Mouse (Mus musculus) right cerebral cortex, postnatal 36 days (tissue): ENCODE measurements at regions not wholly inside any gene's neighbourhood (a gene's known extent, or its start where the extent isn't known, plus 50 kb on each side); places are given as distances from the start of the nearest gene placed in this dataset.

Source experiments
- DNase-seq, 2 experiments: peaks; one replicate each; pipeline ENCODE4 v3.0.0; 2022; ENCODE audit warnings: low spot score in 2 of 2, mixed read lengths in 1 of 2

DNA sequence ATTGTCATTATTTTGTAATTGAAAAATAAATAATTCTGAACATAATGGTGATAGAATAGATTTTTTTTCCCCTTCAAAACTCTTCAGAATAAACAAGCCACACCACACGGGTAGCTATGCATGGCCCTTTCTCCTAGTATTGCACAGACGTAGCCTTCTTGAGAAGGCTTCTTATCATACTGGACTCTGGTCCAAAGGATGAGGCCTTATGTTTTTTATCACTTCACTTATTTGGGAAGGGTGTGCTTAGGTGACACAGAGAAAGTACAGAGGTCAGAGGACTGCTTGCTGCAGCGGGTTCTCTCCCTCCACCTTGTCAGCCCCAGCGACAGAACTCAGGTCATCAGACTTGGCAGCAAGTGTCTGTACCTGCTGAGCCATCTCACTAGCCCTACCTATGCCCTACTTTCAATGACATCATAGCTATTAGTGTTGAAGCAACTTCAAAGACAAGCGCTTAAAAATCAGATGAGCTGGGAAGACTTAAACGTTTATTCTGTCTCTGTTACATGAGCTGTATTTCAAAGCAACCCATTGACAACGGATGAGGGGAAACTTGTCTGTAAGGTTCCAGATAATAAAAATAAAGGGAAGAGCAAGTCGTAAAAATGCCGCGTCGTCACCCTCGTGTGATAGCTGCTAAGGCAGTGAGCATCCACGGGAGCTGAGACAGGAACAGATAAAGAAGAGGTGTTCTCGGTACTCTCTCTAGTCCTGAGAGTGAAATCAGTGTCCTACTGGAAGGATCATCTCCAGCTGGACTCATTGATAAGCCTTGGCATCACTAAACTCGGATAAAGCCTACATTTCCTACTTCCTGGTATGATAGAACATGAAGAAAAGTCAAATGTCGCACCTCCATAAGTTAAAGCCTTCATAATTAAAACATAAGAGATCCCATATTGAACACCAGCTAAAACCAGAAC is 226.2 kb downstream of the Sp3 start:
- DNase-seq: no peak

GRCm38 (mm10) chr2:72763454-72763853 is 216.8 kb downstream of the Sp3 start:
- no peak for DNase-seq

DNA sequence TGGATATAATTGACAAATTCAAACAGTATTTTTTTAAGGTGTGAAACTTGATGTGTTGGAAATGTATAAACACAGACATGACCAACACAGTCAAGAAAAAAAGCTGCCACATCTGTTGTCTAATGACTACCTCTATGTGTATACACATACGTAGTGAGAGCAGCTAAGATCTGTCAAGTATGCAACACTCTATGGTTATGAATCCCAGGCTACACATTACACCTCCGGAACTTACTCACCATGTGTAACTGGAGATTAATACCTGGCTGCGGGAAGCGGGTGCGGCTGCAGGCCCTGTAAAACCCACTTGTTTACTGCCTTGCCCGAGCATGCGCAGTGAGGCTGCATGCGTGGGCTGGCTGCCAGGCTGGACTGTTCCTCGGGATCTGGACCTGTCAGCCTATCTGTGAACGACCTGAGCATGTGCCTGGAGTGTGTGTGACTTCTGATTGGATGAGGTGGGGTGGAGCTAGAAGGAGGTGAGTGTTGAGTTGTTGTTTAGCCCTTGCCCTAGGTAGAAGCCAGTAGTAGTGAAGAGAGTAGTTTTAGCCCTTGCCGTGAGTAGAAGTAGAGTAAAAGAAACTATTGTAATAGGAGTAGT is 211.1 kb downstream of the Sp3 start:
- no peak for DNase-seq

- DNase-seq: no peak
Observed at GRCm38 (mm10) chr2:72773401-72773800, 206.8 kb downstream of the Sp3 start.

- no peak for DNase-seq
Observed at GRCm38 (mm10) chr2:72777330-72777729, 202.9 kb downstream of the Sp3 start.

DNA sequence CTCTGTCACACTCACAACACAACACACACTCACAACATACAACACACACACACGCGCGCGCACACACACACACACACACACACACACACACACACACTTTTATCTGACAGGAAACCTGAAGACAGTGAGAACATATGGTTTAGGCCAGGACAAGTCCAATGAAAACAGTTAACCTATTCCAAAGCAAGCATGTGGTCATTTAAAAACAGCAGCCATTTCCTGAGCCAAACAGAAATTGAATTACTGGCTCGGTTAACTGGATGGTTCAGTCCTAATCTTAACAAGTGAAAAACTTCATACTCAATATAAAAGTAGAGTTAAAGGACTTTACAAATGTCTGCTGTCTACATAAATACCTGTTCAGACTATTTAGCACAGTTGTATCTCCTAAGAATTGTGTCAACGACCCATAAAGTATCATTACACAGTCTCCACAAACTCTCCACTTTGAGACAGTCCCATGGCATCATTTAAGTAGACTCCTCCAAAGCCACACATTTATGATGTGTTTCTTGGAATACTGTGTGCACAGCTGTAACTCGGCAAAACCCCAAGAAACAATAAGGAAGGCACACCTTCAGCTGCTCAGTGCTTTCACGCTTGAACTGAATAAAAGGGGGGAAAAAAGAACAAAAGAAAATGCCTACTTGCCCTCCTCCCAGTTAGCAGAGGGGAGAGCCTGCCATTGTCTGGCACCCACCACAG is 202.3 kb downstream of the Sp3 start:
- no peak for DNase-seq

- no peak for DNase-seq
Observed at GRCm38 (mm10) chr2:72779268-72780163, 200.7 kb downstream of the Sp3 start.

GRCm38 (mm10) chr2:72781369-72782275 is 198.6 kb downstream of the Sp3 start:
- DNase-seq: peak; percentile 1 to 3

- DNase-seq: no peak
Observed at GRCm38 (mm10) chr2:72782355-72782754, 197.9 kb downstream of the Sp3 start.

GRCm38 (mm10) chr2:72785365-72786043 is 194.7 kb downstream of the Sp3 start:
- no peak for DNase-seq

DNA sequence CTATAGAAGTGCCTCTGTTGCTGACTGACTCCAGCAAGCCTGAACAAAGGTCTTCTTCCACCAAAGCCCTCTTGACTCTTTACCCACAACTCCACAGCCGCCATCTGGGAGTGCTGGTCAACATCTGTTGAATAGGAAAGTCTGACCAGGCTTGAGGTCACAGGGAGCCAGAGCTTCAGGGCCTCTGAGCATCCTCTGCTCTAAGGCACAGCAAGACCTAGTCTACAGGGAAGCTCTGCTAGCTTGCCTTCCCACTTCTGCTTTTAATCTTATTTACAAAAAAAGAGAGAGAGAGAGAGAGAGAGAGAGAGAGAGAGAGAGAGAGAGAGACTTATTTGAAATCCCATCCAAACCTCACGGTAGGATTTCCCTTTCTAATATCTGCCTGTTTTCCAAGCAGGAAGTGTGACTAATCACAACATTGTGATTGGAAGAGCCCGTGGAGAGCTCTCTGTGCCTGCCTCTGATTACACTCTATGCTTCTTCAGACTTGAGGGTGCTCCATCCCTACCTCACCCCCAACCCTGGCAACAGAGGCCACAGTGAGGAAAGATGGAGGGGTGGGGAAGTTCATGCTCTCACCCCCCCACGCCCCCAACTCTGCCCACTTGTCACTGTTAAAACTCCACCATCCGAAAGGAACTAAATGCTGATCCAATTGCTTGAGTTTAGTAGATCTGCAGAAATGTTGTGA is 194.1 kb downstream of the Sp3 start:
- DNase-seq: no peak

- DNase-seq: no peak
Observed at GRCm38 (mm10) chr2:72787616-72788015, 192.6 kb downstream of the Sp3 start.

GRCm38 (mm10) chr2:72791496-72791895 is 188.8 kb downstream of the Sp3 start:
- DNase-seq: no peak

GRCm38 (mm10) chr2:72793424-72793823 is 186.8 kb downstream of the Sp3 start:
- no peak for DNase-seq

DNA sequence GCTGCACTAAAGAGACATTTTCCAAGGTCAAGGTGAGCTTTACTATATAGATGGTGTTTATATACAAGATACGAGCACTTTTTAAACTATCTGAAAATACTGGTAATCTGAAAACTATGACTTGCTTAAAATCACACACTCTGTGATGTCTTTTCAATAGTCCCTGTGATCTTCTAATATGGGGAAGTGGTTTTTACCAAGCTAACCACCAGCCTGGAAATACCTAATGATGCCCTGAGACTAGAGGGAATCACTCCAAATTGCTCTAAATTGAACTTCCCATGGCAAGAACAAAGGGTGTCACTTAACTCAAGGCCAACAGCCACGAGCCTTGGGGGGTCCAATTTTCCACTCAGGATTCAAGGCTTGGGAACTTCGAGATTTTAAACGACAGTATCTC is 185.7 kb downstream of the Sp3 start:
- DNase-seq: no peak

GRCm38 (mm10) chr2:72797002-72797718 is 183.1 kb downstream of the Sp3 start:
- DNase-seq: no peak

- DNase-seq: no peak
Observed at GRCm38 (mm10) chr2:72800696-72801095, 179.6 kb downstream of the Sp3 start.

DNA sequence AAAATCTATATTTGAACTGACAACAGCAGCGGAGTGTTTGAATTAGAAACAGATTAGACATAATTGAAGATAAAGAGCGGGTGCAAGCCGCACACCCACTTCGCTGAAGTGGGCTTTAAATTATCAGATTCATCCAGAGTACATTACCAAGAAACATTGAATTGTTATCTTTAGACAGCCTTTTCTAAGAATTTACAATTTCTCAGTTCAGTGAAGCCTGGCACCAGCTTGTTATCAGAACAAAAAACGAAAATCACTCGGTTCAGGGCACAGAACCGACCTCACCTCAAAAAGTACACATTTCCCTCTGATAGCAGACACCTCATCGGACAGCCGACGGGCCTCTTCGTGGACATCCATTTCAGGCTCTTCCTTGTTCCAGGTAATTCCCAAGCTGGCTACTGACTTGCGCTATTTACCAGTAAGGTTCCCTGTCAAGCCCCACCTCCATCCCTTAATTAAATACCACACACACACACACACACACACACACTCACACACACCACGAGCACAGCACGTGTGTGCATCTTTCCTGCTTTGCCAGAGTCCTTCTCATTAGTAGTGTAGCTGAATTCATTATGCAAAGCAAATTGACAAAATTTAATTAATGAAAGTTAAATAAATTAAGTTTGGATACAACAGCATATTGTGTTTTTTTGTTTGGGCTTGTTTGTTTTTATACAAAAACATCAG is 166.8 kb downstream of the Sp3 start:
- DNase-seq: no peak
